Mouse (Mus musculus): ENCODE measurements around the gene Tnr. TPM values are rescaled to one million over a fixed set of nuclear protein-coding genes. Genes with fewer than 3 reads are reported as not detected.
A peak's percentile ranks its signal among the peaks of the same experiment; 100 is the strongest.

The Tnr gene
- total RNA-seq, 4 experiments from 2014 or later: 8.6 to 12.9 (median 11.0) TPM

- DNase-seq: no peak
Observed at GRCm38 (mm10) chr1:159566046-159566445, 42.5 kb downstream of the Tnr start.

GRCm38 (mm10) chr1:159567171-159567570, 43.6 kb downstream of the Tnr start:
- no peak for DNase-seq

GRCm38 (mm10) chr1:159570270-159570669, 46.7 kb downstream of the Tnr start:
- DNase-seq: no peak

GRCm38 (mm10) chr1:159570831-159571230, 47.3 kb downstream of the Tnr start:
- no peak for DNase-seq

- DNase-seq: no peak
Observed at GRCm38 (mm10) chr1:159571951-159572350, 48.4 kb downstream of the Tnr start.

GRCm38 (mm10) chr1:159573116-159573515, 49.5 kb downstream of the Tnr start:
- DNase-seq: no peak

- DNase-seq: no peak
Observed at GRCm38 (mm10) chr1:159574661-159575060, 51.1 kb downstream of the Tnr start.

- DNase-seq: no peak
Observed at GRCm38 (mm10) chr1:159576246-159576645, 52.7 kb downstream of the Tnr start.

- no peak for DNase-seq
Observed at GRCm38 (mm10) chr1:159578391-159578790, 54.8 kb downstream of the Tnr start.

- DNase-seq: no peak
Observed at GRCm38 (mm10) chr1:159580335-159580921, 56.9 kb downstream of the Tnr start.

- DNase-seq: no peak
Observed at GRCm38 (mm10) chr1:159583877-159584276, 60.3 kb downstream of the Tnr start.

GRCm38 (mm10) chr1:159588741-159589140, 65.2 kb downstream of the Tnr start:
- DNase-seq: no peak

- no peak for DNase-seq
Observed at GRCm38 (mm10) chr1:159594099-159595058, 70.8 kb downstream of the Tnr start.

- no peak for DNase-seq
Observed at GRCm38 (mm10) chr1:159595729-159596128, 72.2 kb downstream of the Tnr start.

GRCm38 (mm10) chr1:159596640-159597039, 73.1 kb downstream of the Tnr start:
- peak; percentile 41 for DNase-seq

- DNase-seq: no peak
Observed at GRCm38 (mm10) chr1:159613561-159613960, 90.0 kb downstream of the Tnr start.

- no peak for DNase-seq
Observed at GRCm38 (mm10) chr1:159614062-159614601, 90.6 kb downstream of the Tnr start.

- no peak for DNase-seq
Observed at GRCm38 (mm10) chr1:159614644-159615431, 91.3 kb downstream of the Tnr start.

GRCm38 (mm10) chr1:159615686-159616085, 92.1 kb downstream of the Tnr start:
- DNase-seq: no peak

GRCm38 (mm10) chr1:159619205-159619604, 95.6 kb downstream of the Tnr start:
- no peak for DNase-seq

- DNase-seq: no peak
Observed at GRCm38 (mm10) chr1:159621321-159621720, 97.8 kb downstream of the Tnr start.

GRCm38 (mm10) chr1:159629119-159629518, 105.5 kb downstream of the Tnr start:
- DNase-seq: no peak

Data from adrenal gland, adult 8-10 months (tissue).